Mouse (Mus musculus) adrenal gland, adult 18-20 months (tissue): ENCODE data around the gene Tsr3. TPM values are rescaled to one million over a fixed set of nuclear protein-coding genes. Genes with fewer than 3 reads are reported as not detected.

Source experiments
- DNase-seq, 2 experiments: peaks; one replicate each; pipeline ENCODE4 v3.0.0; 2021 to 2022; ENCODE audit warnings: low spot score in 2 of 2
- total RNA-seq, 2 experiments: library from RNA; stranded (reverse); gene quantifications; 1 replicate in 1 of 2; 2 replicates in 1 of 2; pipeline ENCODE4 v1.2.3; 2021

The Tsr3 gene
- total RNA-seq, 2 experiments from 2014 or later, result 20.3 to 22.6 TPM

DNA sequence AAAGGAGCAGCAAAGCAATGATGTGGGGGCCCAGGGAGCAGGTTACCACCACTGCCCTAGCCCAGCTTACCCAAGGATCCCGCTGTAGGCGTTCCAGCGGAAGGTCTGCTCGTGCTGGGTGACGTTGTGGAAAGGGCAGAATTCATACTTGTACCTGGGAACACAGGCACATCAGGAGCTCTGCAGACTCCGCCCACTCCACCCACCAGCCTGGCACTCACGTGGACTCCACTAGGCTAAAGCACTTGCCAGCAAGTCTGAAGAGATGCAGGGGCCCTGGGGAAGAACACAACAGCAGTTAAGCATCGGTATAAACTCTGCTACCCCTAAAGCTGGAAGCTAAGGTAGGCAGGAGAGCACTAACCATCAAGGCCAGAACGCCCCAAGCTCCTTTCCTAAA is 4.3 kb upstream of the Tsr3 start:
- DNase-seq, result no peak

DNA sequence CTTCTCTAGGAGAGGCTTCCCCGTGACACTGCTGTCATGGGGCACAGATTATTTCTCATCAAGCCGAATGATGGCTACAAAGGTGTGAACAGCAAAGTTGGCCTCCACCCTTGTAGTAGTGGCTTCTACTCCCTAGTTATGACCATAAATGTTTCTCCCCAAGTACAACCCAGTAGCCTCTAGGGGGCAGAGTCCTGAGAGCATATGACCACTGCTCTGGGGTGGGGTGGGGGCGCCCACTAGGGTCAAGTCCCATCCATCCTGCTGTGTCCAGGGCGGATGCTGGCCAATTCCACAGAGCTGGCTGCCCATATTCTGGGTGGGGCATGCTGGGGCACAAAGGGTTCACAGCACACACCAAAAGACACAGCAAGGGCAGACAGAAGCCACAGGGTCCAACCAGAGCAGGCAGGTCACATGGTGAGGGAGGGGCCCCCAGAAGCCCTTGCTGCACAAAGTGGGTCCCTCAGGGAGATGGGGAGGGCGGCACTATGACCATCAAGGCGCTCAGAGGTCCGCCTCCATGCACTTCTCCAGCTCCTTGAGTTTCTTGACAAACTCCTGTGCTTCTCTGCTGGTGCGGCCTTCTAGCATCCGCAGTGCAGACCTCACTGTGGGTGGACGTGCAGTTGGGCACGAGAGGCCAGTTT is 3.3 kb downstream of the Tsr3 start:
- no peak for DNase-seq

DNA sequence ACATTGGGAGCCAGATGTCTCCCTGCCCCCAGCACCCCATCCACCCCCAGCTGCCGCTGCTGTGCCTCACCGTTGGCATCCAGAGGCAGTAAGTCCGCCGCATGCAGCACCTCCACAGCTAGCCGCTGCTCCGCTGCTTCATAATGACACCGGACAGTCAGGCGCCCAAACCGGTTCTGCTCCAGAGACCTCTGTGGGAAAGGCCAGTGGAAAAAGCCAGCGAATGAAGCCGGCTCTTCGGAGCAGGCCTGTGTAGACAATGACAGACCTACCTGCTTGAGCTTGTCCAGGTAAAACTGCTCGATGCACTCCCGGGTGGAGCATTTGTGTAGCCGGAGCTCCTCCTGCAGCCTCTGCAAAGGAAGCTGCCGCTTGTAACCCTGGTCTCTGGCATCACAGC is 4.3 kb downstream of the Tsr3 start:
- DNase-seq, result no peak

DNA sequence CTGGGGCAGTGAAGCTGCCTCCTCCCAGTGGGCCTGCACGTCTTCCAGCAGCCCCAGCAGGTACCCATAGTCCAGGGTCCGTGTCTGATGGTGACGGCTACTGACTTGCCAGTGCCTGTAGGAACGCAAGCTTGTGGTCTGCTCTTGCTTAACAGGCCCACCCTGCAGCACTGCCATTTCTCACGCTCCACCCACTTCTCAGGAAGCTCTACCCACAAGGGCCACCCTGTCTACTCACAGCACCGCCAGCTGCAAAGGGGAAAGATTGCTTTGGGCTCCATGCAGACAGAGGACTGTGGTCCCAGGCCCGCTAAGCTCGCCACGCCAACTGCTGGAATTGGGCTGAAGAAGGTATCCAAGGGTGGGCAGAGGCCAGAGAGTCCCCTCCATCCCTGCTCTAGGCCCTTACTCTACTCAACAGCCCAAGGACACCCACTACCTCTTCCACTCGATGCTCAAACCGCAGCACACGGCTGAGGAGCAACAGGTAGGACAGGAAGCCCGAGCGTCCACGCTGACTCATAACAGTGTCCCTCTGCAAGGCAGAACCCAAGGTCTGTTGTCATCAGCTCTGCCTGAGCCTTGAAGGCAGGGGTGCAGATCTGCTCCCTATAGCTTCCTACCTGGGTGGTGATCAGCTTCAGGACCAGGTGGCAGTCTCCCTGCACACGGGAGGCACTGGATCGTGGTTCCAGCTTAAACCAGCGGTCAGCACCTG is 8.2 kb downstream of the Tsr3 start:
- DNase-seq, result no peak

DNA sequence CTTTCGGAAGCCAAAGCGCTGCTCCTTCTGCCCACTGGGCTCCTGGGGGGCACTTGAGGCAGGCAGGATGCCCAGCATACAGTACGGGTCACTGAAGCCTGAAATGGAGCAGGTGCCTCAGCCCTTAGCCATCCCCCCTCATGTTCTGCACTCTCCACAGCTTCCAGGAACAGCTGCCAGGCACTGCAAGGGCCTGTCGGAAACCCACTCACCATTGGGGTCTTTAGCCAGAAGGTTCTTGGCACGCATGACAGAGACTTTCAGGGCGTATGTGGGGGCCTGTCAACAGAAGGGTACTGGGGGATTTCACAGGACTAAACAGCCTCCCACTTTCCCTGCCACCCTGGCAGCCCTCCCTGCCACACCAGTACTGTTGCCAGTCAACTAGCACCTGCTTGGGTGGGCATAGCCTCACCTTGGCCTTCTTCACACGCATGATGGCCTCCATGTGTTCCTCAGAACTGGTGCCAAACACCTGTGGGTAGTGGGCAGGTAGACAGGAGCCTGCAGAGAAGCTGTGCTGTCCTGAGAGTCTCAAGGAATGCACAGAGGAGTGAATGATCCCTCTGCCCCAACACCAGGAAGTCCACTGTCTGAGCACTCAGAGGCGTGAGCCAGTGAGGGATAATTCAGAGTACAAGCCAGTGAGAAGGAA is 10.3 kb downstream of the Tsr3 start:
- no peak for DNase-seq

DNA sequence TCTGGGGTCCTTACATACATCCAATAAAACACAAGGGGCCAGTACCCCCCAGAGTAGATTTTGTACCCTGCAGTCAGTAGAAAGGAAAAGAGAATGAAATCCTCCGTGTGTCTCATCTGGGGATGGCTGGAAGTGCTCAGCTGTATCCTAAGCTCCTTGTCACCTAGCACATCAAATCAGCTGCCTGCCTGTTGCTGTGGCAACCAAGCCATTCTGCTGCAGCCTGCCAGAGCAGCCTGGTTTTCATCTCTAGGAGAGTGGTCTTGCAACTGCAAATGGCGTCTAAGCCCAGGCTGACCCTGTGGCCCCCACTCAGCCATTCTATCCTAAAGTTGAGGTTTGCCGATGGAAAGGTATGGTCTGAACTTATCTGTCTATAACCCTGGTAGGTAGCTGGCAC is 12.7 kb downstream of the Tsr3 start:
- no peak for DNase-seq

DNA sequence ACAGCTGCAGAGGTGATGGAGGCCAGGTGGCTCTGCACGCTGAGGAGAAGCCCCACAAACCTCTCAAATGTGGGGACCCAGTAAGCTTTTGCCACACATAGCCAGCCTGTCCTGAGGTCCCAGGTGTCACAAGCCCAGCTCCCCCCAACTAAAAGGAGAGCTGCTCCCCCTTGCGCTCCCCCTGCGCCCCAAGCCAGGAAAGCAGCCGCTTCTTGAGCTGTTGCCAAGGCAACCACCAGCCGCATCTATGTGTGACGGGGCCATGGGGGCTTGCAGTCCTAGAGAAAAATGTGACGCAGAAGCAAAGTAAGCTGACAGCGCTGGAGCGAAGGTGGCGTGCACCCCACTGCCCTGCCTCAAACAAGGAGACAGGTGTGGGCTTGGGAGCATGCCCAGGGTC is 13.8 kb downstream of the Tsr3 start:
- DNase-seq, result no peak

DNA sequence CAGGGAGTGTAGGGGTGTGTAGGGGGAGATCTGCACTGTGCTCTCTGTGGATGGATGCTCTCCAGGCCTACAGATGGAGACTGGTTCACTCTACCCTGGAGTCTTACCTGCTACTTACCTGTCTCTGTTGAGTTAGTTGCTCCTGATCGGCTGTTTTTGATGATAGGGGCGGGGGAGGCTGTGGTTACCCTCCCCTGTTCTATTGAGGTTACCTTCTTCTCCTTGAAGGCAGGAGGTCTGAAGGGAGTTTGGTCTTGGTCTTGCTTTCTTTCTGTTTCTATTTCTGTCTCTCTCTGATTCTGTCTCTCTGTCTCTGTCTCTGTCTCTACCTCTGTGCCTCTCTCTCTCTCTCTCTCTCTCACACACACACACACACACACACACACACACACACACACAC is 15.1 kb downstream of the Tsr3 start:
- DNase-seq, result no peak

DNA sequence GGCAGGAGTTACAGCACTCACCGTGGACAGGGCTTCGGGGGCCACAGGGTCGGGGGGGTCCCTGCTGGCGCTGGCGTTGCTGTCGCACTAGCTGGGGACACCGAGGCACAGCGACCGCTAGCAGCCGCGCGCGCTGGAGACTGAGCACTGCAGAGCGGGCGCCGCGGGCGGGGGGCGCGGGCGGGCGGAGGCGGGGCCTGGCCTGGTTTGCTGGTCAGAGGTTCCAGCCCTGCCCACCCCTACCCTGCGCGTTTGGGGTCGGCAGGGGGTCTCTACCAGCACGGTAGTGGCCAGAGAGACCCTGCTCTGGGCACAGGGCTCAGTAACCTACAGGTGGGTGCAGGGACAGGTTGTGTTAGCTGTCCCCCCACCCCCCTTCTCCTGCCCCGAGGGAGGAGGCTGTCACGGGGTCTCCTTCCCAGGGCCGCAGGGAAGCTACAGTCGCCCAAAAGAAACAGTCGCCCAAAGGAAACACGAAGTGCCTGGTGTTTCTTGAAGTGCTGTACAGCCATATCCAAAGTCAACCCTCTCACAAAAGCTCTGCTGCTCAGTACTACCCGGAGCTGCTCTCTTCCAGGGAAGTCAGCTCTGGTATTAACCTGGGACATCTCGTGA is 16.3 kb downstream of the Tsr3 start, which contains the start of gene Baiap3:
Gene Baiap3 (minus strand): TSS at position 225 of the 615 bp plus-strand sequence.
- peak in 1 of 2 experiments; percentile 25 for DNase-seq

DNA sequence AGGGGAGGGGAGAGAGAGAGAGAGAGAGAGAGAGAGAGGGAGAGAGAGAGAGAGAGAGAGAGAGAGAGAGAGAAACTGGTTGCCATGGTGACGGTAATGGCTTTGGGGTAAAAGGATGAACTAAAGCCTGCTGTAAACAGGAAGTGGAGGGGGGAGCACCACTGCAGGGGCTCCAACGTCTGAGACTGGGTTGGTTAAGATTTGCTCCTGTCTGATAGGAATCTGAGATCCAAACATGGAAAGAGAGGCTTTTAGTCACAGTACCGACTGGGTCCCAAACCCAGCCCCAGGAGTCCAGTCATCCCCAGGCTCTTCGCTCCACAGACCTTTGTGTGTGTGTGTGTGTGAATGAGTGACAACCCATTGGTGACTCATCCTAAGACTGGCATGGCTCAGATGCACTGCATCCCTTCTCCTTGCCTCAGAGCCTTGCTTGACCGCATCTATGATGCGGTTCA is 17.9 kb downstream of the Tsr3 start:
- DNase-seq, result no peak

DNA sequence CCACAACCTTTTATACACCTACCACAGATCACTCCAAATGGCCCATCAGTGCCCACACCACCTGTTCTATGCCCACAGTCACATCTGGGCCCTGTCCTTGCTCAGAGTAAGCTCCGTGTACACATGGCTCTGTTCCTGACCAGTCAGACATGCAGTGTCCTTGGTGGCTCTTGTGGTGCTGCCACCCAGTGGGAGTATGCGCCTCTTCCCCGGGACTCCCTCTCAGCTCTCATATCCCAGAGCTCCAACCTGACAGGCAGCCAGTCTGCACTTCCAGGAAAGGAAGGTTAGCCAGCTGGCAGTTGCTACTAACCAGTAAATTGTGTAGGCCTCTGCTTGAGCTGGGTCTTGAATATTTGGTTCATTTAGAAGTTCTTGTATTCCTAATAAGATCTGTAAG is 24.5 kb downstream of the Tsr3 start:
- DNase-seq, result peak in 1 of 2 experiments; percentile 42

DNA sequence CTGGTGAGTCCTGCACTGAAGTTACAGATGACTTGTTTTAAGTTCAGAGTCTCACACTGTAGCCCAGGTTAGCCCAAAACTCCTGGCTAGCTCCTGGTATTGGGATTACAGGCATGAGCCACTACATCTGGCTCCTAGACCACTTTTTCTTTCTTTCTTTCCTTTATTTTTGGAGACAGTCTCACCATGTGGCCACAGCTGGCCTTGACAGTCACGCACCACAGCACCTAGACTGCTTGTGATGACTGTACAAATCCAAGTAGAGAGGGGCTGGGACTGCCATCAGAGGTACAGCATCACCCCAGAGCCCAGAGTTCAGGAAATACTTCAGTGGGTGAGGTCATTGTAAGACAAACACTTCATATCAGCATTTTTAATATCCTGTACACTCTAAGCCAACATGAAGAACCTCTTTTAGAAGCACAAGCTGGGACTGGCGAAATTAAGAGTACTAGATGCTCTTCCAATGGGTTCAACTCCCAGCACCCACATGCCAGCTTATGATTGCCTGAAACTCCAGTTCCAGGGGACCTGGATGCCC is 30.9 kb downstream of the Tsr3 start:
- DNase-seq, result no peak

DNA sequence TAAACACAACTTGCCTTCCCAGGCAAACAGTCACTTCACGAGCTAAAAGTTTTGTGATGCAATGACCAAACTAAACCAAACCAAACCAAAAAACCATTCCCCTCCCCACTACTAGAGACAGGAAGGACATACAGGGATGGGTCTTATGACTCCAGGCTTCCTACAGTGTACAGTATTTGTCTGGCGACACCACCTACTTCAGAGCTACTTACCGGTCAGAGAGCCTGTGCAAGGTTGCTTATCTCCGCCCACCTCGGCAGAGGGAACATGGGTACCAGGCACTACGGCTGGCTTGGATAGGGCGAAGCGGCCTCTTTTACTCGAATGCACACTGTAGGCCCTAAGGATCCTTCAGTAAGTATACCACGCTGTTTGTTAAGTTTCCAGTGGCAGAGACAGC is 32.4 kb downstream of the Tsr3 start:
- no peak for DNase-seq

DNA sequence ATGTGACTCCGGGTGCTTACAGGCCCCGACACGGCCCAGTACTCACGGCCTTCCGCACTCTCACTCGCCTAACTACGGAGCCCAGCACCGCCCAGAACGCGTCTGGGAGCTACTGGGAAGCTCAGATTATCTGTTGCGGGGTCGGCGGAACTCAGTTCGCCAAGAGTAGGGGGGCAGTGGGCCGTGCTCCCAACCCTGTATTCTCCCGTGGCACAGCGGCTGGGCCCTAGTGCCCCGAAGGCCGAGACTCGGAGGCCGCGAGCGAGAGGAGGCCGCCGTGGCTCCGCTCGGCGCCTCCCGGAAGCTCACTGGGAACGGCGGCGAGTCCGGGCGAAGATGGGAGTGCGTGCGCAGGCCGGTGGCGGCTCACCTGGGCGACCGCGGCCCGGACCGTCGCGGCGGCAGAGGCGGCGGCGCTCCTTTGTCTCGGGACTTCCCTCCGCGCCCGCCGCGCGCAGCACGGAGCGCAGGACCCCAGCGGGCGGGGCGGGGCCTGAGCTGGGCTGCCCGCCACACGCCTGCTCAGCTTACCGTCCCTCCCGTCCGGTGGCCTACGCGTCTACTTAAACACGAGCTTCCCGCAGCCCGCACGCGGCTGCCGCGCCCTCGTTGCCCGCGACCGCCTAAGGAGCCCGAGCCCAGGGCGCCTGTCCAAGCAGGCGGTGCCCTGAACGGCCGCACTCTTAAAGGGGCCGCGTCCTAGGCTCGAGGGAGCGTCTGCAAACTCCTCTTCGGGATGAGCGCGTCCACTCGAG is 33.2 kb downstream of the Tsr3 start:
- peak; percentile 84 to 87 for DNase-seq

DNA sequence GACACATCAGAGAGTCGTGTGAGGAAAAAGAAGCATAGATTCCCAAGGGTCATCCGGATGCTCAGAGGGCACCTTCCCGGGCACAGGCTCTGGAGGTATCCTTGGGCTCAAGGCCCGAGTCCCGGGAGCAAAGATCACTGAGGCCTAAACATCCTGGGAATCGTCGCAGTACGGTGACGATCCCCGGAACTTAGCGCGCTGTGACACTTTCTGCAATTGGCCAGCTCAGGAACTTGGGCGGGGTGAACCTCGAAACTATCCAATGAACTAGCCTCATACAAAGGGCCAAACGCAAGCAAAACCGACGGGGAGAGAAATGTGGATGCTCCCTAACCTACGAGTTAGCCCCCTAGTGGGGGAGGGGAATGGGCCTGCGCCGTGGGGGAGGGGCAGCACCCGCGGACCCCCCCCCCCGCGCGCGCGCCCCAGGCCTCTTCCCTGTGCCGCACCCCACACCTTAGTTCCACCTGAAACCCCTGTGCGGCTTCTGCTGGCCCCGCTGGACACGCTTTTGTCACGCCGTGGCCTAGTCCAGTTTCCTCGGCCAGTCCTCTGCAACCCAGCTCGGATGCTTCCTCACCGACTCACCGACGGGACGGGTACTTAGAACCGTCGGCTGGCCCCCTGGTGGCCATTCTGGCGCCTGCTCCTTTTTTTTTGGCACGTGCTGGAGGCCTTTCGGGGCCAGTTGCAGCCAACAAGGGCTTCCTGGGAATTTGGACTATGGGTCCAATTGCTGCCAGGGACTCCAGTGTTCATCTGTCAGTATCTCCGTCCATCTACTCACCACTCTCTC is 33.9 kb downstream of the Tsr3 start:
- DNase-seq, result peak; percentile 91 to 94

DNA sequence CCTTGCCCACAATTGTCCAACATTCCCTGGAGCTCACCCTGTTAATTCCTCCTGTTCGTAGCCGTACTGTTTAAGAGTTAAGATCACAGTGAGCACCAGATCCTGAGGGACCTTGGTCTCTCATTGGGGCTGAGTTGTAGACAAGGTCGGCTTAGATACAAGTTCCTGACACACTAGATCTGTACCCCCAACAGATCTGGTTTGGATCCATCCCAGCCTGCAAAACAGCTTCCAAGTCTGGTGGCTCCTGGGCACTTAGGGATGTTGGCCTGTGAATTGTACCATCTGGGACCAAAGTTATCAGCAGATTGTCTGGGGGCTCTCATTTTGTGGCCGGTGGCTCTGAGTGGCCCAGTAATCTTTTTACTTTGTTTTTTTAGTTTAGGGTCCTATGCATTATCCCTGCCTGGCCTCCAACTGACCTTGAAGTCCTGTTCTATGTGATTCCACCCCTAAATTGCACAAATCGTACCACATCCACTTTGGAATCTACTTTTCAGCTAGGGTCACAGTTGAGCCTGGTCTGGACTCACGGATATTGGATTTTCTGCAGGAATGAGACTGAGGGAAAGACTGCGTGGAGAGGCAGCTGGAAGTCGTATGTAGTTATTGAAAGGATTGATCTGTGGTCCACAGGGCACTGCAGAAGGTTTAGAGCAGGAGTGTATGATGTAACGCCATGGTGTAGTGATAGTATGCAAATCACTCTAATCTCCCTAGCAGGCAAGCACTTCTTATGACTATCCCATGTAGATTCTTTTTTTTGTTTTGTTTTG is 34.8 kb downstream of the Tsr3 start, which contains the start of gene Ube2i:
Gene Ube2i (minus strand): TSS at position 52 of the 776 bp plus-strand sequence.
- DNase-seq, result no peak

DNA sequence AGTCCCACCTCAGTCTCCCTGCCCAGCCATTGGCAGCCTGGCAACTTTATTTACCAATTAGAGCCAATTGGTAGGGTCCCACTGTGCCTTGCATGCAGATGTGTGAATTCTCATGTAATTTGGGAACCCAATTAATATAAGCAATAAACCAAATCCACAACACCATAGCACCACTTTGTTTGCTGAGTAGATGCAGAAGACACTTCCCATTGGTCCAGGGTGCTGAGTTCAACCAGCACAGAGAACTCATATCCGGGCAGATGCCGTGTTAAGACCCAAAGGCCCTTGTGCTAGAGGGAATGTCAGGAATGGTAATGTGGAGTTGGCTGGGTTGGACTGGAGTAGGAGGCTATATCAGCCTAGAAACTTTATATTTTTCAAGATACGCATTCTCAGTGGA is 35.9 kb downstream of the Tsr3 start:
- no peak for DNase-seq

DNA sequence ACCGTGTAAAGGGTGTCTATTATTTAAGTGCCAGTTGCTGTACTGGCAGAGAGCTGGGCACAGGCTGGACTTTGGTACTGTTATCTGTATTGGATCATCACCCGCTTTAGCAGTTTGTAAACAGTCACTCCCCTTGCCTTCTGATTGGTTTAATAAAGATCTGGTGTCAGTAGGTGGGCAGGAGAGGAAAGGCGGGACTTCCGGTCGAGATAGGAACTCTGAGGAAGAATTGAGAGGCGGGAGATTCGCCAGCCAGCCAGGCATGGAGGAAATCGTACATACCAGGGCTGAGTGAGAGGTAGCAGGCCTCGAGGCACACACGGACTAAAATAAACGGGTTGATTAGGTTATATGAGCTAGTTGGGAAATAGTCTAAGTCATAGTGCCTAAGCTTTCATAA is 42.2 kb downstream of the Tsr3 start:
- DNase-seq, result peak; percentile 38 to 43

DNA sequence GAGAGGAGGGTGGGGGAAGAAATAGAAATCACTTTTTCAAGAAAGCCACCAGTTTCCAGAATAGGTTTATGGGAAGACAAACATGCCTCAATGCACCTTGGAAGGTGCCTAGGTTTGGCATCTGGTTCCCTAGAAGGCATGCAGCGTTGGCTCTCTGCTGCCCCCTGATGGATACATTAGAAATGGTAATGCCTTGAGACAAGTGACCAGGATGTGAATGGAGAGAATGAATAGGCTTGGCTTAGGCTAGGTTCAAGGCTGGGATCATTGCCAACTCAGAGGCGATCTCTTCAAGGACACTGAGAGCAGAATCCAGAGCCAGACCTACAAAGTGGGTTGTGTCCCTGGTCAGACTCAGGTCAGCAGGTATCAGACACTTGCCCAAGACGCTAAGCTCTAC is 45.1 kb downstream of the Tsr3 start:
- DNase-seq, result peak; percentile 67 to 71
